Mouse (Mus musculus) megakaryocyte, adult 5-6 weeks (primary cell): ENCODE measurements around the gene Gpr137. TPM values are rescaled to one million over a fixed set of nuclear protein-coding genes. Genes with fewer than 3 reads are reported as not detected.
"Not testable (repeated sequence)": the region's sequence is repeated elsewhere in the genome, so short reads cannot be mapped to it uniquely, and the experiment has no call there.

Source experiments
- ATAC-seq: 2 replicates; pipeline ENCODE4 v1.8.0; 2016; ENCODE audit warnings: mild to moderate bottlenecking, inconsistent platforms; ENCODE audit not compliant: poor library complexity, severe bottlenecking
- total RNA-seq, 2 experiments: library from RNA; stranded (forward) in 1 of 2; stranded (reverse) in 1 of 2; fragments of 153-499, 151-499 nt in 1 of 2; fragments of 221-1000, 200-1000 nt in 1 of 2; gene quantifications; 2 replicates each; pipeline versions ENCODE4 v1.2.3 to v1.2.4; 2015 to 2017

The Gpr137 gene
- total RNA-seq (2015): 10.2 and 18.8 TPM in 2 replicates
- total RNA-seq (2017): 18.4 and 20.2 TPM in 2 replicates

DNA sequence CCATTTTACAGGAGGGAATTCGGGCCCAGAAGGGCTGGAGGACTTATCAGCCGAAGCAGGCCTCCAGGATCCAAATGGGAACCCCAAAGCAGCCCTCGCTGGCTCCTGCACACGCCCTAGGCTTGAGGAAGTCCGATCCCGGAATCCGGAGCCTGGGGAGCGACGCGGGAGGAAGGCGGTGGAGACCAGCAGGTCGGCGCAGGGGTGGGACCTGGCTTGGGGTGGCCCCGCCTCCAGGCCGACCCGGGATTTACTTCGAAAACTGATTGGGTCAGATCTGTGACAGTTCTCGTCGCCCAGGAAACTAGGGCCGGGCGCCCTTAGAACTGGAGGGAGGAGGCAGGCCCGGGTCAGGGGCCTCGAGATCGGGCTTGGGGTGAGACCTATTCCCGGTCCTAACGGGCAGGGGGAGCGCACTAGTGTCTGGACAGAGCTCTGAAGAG lies at the start of gene Gpr137:
Gene Gpr137 (minus strand): TSS at position 232 of the 443 bp plus-strand sequence.
- ATAC-seq: peak; percentile 82

DNA sequence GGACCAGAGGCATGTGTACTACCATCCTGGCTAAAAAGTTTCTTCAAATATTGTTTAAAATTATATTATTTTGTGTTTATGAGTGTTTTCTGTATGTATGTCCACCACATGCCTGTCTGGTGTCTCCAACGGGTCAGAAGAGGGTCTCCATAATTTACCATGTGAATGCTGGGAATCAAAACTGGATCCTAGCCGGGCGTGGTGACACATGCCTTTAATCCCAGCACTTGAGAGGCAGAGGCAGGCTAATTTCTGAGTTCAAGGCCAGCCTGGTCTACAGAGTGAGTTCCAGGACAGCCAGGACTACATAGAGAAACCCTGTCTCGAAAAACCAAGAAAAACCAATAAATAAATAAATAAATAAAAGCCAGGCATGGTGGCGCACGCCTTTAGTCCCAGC lies 48.9 kb upstream of the Gpr137 start:
- not testable (repeated sequence) for ATAC-seq

DNA sequence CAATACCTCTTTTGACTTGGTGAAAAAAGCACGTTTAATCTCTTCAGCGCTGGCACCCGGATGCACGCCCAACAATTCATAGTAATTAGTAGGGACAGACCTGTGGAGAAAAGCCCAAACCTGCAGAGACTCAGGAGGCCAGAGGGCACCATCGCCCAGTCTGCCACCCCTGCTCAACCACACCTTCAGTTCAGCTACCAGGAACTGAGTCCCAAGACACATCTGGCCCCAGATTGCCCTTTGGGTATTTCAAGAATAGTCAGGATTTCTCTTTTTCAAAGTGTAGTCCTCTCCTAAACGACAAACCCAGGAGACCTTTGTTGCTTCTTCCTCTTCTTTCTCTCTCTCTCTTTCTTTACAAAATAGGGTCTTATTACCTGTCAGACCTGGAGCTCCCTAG lies 48.4 kb upstream of the Gpr137 start:
- no peak for ATAC-seq

DNA sequence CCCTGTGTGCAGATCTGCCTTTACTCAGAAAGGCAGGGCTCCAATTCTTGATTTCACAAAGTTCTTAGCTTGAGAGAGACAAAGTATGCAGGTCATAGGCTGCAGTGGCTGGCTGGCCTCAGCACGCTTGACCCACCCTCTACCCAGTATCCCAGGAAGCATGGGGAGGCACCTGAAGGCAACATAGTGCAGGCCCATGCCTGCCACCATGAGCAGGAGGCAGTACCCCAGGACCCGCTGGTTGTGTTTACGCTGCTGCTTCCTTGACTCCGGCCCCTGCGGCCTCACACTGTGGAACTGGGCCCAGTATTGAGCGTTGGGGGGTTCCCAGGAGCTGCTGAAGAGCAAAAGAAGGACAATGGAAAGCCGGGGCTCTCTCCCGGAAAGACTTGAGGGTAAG lies 47.0 kb upstream of the Gpr137 start:
- no peak for ATAC-seq

DNA sequence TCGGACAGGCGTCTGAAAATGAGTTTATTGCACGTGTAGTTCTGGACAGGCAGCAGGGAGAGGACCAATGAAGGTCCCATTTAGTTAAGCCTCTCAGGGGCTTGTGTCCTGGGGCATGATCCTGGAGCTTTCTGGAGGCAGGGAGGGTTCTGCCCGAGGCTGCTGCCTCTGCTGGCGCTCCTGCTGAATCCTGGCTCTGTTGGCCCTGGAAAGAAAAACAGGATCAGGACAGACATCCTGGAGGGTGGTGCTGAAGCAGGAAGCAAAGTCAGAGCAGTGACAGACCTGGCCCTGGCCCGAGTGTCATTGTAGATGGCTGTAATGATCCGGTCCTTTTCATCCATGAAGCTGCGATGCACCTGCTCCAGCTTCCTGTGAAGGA lies 45.6 kb upstream of the Gpr137 start:
- no peak for ATAC-seq

DNA sequence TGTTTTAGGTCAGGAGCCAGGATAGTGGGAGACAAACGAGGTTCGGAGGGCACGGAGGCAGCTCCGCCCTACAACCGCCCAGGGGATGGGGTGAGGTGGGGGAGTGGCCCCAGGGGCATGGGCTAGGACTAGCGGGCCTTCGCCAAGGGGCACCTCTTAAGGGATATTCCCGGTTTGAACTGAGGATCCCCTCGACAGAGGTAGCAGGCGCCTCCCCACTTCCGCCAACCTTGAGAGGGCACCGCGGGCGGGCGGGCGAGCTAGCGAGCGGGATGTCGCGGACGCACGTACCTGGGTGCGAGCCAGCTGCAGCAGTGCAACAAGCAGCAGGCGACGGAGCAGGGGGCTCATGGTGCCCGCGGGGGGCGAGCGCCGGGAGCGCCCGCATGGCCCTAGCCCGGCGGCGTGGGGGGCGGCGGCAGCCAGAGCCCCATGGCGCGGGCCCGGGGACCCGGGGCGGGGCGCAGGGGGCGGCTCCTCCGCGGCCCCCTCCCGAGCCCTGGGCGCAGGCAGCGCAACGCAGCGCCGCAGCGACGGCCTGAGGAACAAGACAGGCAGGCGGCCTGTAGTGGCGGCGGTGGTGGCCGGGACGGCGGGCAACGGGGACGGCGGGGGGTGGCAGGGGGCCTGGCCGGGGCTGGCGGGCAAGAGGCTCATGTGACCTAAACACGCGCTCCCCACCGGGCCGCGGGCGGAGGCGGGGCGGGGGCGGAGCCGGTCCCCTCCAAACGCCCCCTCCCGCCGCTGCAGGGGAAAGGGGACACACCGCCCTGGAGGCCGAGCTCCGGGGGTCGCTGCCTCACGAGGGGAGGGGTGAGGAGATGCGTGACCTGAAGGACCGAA lies 45.0 kb upstream of the Gpr137 start, which contains the start of gene Vegfb:
Gene Vegfb (minus strand): TSS at position 591 of the 843 bp plus-strand sequence.
- ATAC-seq: peak; percentile 55

DNA sequence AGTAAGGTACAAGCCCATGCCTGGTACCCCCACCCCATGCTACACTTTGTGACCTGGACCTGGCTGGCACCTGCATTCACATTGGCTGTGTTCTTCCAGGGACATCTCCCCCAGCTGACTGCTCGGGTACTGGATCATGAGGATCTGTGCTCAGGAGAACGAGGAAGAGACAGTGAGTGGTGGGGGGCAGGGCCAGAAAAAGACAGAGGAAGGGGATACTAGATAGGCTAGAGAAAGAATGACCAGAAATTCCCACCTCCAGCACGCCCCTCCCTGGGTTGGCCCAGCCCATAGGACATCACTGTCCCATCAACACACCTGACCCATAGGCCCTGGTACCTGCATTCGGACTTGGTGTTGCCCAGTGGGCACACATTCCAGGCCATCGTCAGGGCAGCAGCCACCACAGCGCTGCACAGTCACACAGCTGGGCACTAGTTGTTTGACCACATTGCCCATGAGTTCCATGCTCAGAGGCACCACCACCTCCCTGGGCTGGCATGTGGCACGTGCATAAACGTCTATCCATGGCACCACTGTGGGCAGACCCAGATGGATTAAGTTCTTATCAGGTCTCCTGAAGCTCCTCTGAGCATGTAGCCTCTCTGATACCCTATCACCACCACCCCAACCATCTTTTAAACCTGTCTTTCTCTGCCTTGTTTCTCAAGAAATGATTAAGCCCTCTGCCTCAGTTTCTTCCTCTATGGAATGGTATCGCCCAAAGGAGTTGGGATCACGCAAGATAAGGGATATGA lies 43.9 kb upstream of the Gpr137 start:
- no peak for ATAC-seq

DNA sequence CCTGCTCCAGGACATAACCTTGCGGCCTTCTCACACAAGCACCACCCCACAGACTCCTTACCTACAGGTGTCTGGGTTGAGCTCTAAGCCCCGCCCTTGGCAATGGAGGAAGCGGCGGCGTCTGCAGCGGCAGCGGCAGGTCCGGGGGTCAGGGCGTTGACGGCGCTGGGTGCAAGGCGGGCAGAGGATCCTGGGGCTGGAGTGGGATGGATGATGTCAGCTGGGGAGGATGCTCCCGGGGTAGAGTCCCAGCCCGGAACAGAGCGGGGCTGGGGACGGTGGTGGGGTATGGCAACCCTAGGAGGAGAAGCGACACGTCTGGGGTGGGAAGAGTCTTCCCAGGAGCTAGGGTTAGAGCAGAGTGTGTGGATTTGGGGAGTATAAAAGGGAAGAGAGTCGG lies 43.0 kb upstream of the Gpr137 start:
- ATAC-seq: no peak

DNA sequence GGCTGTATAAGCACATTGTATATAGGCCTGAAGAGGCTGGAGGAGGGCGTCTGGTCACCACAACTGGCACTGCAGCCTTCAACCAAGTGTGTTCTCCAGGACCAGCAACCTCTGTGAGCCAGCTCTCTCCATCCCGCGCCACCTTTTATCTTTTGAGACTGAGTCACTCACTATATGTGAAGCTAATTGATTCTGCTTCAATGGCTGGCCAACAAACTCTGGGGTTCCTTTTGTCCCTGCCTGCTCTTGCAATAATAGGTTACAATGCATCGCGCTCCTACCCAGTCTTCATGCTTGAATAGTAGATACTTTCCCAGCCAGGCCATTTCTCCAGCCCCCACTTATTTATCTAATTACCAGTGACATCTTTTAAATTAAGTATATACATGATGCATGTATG lies 41.3 kb upstream of the Gpr137 start:
- no peak for ATAC-seq

DNA sequence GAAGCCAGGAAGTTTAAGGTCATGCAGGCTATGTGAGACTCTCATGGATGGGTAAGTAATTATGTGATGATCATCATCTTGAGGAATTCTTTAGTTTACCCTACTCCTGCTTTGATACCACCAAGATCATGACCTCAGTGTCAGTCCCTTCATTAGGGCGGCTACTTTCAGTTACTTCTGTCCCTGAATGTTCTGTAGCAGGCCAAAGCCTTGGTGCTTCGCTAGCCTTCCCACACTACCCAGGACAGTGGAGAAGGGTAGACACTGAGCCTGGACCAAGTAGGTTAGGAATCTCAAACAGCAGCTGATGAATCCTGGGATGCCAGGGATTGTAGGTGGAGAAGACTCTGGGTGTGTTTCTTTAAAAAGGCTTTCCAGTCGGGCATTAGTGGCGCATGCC lies 39.2 kb upstream of the Gpr137 start:
- no peak for ATAC-seq

DNA sequence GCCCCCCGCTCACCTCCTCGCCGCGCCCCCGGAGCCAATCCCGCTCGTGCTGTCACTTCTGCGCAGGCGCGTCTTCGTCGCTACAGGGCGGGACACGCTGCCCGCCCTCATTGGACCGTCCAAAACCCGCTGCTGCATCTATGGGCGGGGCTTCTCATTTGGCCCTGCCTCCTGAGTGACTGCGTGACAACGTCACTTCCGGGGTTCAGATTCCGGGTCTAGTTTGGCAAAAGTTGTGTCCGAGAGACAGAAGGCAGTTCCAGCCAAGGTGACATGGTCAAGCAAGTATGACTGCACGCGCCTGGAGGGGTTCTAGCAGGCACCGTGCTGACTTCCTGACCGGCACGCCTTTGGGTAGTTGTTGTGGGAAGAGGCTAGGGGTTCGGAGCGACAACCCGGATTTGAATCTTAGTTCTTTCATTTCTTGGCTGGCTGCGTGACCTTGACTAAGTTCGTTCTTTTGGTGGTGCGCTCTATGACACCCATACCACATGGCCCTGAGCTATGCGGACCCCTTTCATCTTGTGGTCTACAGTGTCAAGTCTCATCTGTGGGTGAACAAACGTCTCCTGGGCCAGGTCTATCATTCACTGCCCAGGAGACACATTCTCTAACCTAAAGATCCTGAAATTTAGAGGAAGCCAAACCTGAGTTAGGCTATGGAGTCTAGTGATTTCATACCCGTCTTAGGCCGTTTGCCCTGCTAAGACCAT lies 38.3 kb upstream of the Gpr137 start, which contains the start of gene Fkbp2:
Gene Fkbp2 (minus strand): TSS at position 121 of the 713 bp plus-strand sequence.
- peak; percentile 64 for ATAC-seq

DNA sequence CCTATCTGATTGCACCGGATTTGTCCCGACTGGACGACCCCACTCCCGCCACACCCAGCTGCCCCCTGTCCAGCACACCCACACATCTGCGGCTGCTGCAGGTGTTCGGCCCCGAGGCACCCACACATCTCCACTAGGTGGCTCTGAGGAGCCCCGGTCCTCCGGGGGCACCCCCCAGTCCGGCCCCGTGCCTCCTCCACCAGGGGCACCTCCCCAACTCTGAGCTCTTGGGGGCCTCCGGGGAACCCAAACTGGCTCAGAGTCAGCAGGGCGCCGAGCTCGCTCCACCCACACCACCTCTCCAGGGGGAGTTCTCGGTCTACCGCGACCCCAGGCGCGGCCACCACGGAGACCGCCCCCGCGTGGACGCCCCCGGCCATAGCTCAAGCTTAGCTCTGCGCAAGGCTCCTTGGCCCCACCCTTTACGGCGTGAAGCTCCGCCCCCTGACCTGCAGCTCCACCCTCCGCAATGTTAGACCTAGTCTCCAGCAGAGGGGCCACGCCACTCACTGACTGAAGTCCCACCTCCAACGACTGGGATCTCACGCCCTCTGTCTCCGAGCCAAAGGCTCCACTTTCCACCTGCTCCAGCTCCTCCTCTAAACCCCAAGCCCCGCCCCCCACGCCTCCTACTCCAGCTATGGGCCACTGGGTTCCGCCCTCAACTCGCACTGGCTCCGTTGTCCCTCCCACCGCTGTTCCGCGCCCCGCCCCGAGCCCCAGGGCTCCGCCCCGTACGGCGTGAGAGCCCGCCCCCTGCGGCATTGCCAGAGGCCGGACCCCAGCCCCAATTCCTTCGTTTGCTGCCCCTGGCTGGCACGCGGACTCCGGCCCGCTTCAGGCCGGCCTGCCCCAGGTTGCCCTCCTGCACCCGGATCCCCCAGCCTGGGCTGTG lies 37.5 kb upstream of the Gpr137 start:
- ATAC-seq: peak; percentile 81

DNA sequence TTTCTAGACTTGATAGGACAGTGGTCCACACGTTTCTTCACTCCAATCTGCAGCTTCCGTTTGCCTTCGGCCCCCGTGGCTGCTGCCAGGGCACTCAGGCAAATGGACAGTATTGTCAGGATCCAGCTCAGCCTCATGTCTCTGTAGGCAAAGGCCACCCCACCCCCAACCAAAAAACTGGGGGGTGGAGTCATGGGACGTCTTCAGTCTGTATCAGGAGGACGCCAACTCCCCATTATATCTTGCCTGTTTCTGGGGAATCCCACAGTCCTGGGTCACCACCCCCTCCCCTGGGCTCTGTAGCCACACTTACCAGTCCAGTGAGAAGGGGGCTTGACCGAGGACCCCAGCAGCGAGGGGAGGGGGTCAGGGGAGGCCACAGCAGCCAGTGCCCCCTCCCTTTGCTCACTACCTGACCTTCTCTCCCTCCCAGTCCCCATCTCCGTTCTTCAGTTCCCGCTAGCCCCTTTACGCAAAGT lies 36.8 kb upstream of the Gpr137 start:
- no peak for ATAC-seq

DNA sequence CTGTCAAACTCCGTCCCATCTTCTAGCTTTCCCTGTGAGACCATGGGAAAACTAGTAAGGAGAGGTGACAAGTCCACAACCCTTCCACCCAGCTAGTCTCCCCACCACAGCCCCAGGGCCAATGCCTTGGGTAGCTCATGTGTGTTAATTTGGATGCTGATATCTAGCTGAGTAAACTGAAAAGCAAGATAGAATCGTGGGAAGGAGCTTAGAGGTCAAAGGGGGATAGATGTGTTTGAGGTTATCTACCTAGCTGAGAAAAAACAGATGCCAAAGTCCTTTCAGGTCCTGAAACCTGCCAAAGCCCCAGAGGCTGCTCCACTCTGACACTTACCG lies 36.3 kb upstream of the Gpr137 start:
- ATAC-seq: no peak

DNA sequence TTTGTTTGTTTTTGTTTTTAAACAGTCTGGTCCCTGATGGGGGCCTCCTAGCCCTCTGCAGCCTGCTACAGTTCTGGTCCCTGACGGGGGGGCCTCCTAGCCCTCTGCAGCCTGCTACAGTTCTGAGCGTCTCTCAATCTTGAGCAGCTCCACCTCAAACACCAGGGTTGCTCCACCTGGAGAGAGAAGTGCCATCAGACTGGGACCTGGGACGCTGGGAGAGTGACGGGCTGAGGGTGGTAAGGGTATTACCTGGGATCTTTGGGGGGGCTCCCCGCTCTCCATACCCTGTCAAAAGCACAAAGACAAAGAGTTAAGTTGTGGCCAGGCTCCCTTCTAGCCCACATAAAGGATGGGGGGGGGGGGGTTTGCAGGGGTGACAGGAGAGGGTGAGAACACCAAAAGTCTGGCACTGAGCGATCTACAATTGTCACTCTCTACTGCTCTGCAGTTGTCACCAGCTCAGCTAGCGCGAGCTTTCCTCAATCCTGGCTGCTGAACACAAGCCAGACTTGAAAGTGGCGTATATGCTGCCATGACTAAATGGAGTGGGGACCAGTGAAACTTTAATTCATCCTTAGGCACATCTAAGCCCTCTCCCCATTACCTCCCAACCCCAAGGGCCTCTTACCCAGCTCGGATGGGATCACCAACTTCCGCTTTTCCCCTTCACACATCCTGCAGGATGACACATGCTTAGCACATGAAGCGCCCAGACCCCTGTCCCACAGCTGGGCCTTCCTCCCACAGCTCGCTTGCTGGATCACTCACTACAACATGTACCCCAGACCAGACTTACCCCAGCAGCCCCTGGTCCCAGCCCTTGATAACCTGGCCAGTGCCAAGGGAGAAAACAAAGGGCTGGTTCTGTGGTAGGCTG lies 35.7 kb upstream of the Gpr137 start:
- no peak for ATAC-seq

DNA sequence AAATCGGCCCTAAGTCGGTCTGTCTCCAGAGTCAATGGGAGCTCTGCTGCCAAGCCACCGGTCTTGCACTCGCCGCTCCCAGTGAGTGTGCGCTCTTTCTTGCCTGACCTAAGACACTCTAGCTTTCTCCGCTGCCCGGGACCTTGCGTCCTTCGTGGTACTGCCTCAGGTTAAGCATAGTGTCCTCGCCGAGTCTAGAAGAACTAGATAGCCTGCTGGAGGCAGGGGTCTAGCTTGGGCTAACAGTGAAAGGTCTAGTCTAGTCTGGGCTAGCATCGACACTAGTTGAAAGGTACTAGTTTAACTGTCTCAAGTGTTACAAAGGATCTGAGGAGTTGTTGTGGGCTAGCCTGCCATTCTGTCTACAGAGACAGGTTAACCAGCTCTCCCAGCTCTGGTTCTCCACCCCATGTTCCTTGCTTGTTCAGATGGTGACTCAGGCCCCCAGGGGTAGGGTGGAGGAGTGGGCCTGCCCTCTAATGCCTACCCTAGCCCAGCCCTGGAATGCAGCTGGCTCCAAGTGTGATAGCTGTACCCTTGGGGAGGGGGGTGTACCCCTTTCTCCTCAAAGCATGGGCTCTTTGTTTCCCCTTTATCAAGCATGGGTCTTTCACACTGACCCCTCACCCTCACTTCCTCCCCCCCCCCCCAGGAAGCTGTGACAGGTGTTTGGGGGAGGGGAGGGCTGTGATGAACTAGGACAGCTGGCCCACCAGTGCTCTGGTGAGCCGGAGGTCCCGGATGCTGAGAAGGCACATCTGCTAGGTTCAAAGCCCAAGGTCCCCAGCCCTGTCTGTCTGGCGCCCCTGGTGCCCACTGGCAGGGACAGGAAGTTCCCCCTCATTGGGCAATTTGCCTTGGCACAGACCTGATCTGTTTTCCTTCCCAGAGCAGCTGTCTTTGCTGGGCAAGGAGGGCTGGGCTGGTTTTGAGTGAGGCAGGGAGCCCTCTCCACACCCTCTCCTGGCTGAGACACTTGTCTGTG lies 33.5 kb upstream of the Gpr137 start, which contains the start of gene Plcb3:
Gene Plcb3 (minus strand): TSS at position 934 of the 985 bp plus-strand sequence.
- ATAC-seq: no peak

DNA sequence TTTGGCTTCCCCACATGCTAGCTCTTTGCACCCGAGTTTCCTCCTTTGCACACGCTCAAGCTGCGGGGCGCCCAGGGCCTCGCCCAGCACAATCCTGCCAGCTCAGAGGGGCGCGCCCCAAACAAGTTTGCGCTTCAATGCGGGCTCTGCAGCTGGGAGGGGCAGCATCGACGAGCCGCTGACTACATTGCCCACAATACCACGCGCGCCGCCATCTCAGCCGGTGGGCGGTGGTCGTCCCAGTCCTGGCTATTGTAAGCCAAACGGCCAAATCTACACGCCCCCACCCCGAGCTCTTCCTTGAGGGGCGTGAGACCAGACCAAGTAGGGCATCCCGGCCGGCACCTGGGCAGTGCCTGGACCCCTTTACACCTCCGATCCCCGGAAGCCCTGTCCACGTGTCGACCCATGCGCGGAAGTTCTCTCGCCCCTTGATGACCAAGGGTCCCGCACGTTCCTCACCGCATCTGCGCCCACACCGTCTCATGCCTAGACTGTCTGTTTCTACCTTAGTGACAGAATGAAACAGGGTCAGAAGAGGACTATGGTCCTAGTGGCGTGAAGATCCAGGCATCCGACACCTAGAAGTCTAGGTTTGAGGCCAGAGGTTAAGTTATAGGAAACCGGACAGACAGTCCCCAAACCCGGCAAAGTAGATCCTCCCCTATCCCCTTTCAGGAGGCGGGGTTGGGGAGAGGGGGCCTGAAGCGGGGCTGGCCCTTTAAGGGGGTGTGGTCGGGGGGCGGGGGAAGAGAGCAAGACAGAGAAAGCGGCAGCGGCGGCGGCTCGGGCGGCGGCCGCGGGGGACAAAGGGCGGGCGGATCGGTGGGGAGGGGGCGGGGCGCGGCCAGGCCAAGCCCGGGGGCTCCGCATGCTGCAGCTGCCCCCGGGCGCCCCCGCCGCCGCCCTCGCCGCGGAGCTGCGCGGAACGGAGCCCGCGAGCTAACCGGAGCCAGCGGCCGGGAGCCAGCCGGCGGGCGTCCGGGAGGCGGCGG lies 32.2 kb upstream of the Gpr137 start, which contains the start of gene Ppp1r14b:
Gene Ppp1r14b (plus strand): TSS at position 758 of the 995 bp plus-strand sequence.
- peak; percentile 63 for ATAC-seq
